Mouse (Mus musculus): ENCODE data around the gene Rap1gap. TPM values are rescaled to one million over a fixed set of nuclear protein-coding genes. Genes with fewer than 3 reads are reported as not detected.

Gene Rap1gap
- polyA plus RNA-seq, 1 experiment from 2014 or later: 119 TPM

GRCm38 (mm10) chr4:137666283-137666957, 1.9 kb downstream of the Rap1gap start:
- H3K27ac ChIP-seq (ENCODE audit: low read depth, low read length): no peak overlapping the region; the same call in 1 of the 2 replicates
- H3K4me2 ChIP-seq (ENCODE audit: low read length): peak overlapping the region; percentile 90
- 46% methylated on average over 5 of the region's 5 CpGs for WGBS
- 0 out of 2 replicates have a peak overlapping the region, but pooled peaks have one; percentile 48 for H3K9ac ChIP-seq (ENCODE audit: low read depth, low read length)
- H3K4me1 ChIP-seq (ENCODE audit: control insufficient read depth, insufficient read depth, low read depth, low read length): peaks cover 41% of the 10 kb centered on the region
- no peak for ATAC-seq
- no peaks in the 10 kb centered on the region for H3K36me3 ChIP-seq (ENCODE audit: control insufficient read depth, insufficient read depth, low read length)
- H3K4me3 ChIP-seq (ENCODE audit: low read length): no peak overlapping the region
- no peaks in the 10 kb centered on the region for H3K9me3 ChIP-seq (ENCODE audit: control insufficient read depth, low read length)
- no peaks in the 10 kb centered on the region for H3K27me3 ChIP-seq (replicated peaks; ENCODE audit: control insufficient read depth, insufficient read depth, low read length)

- no peak for ATAC-seq
- WGBS: 65% methylated on average over 8 of the region's 8 CpGs
Measured at GRCm38 (mm10) chr4:137666958-137667345, 2.4 kb downstream of the Rap1gap start.

GRCm38 (mm10) chr4:137667747-137668146, 3.2 kb downstream of the Rap1gap start:
- Histone ChIP-seq H3K9ac (ENCODE audit: low read depth, low read length) (no peak overlapping the region), H3K27me3 (replicated peaks; ENCODE audit: control insufficient read depth, insufficient read depth, low read length) (no peaks in the 10 kb centered on the region), H3K4me1 (ENCODE audit: control insufficient read depth, insufficient read depth, low read depth, low read length) (peaks cover 38% of the 10 kb centered on the region), H3K27ac (ENCODE audit: low read depth, low read length) (peak overlapping the region; percentile 63; the same call in 1 of the 2 replicates), H3K4me3 (ENCODE audit: low read length) (no peak overlapping the region), H3K36me3 (ENCODE audit: control insufficient read depth, insufficient read depth, low read length) (no peaks in the 10 kb centered on the region), H3K4me2 (ENCODE audit: low read length) (peak overlapping the region; percentile 90; the same call in 1 of the 2 replicates), H3K9me3 (ENCODE audit: control insufficient read depth, low read length) (no peaks in the 10 kb centered on the region)
- WGBS: 36% methylated on average over 5 of the region's 5 CpGs
- ATAC-seq: peak; percentile 12; the same call in 1 of the 2 replicates

More at GRCm38 (mm10) chr4:137666958-137667345, 2.4 kb downstream of the Rap1gap start:
- H3K36me3 ChIP-seq (ENCODE audit: control insufficient read depth, insufficient read depth, low read length): no peaks in the 10 kb centered on the region
- H3K4me1 ChIP-seq (ENCODE audit: control insufficient read depth, insufficient read depth, low read depth, low read length): peaks cover 38% of the 10 kb centered on the region
- no peaks in the 10 kb centered on the region for H3K27me3 ChIP-seq (replicated peaks; ENCODE audit: control insufficient read depth, insufficient read depth, low read length)
- H3K4me3 ChIP-seq (ENCODE audit: low read length): 0 out of 2 replicates have a peak overlapping the region, but pooled peaks have one; percentile 5
- peak overlapping the region; percentile 48; the same call in 1 of the 2 replicates for H3K9ac ChIP-seq (ENCODE audit: low read depth, low read length)
- no peaks in the 10 kb centered on the region for H3K9me3 ChIP-seq (ENCODE audit: control insufficient read depth, low read length)
- peak overlapping the region; percentile 16; the same call in 1 of the 2 replicates for H3K27ac ChIP-seq (ENCODE audit: low read depth, low read length)
- H3K4me2 ChIP-seq (ENCODE audit: low read length): peak overlapping the region; percentile 90

GRCm38 (mm10) chr4:137671711-137672500, 7.4 kb downstream of the Rap1gap start:
- no peak overlapping the region for H3K4me3 ChIP-seq (ENCODE audit: low read length)
- no peak overlapping the region for H3K27ac ChIP-seq (ENCODE audit: low read depth, low read length)
- ATAC-seq: no peak
- no peaks in the 10 kb centered on the region for H3K36me3 ChIP-seq (ENCODE audit: control insufficient read depth, insufficient read depth, low read length)
- H3K4me1 ChIP-seq (ENCODE audit: control insufficient read depth, insufficient read depth, low read depth, low read length): peaks cover 26% of the 10 kb centered on the region
- H3K27me3 ChIP-seq (replicated peaks; ENCODE audit: control insufficient read depth, insufficient read depth, low read length): no peaks in the 10 kb centered on the region
- H3K9me3 ChIP-seq (ENCODE audit: control insufficient read depth, low read length): no peaks in the 10 kb centered on the region
- H3K9ac ChIP-seq (ENCODE audit: low read depth, low read length): no peak overlapping the region
- 70% methylated on average over 13 of the region's 13 CpGs for WGBS
- no peak overlapping the region for H3K4me2 ChIP-seq (ENCODE audit: low read length)

GRCm38 (mm10) chr4:137675566-137675965, 11.0 kb downstream of the Rap1gap start:
- Histone ChIP-seq H3K27me3 (replicated peaks; ENCODE audit: control insufficient read depth, insufficient read depth, low read length) (no peaks in the 10 kb centered on the region), H3K27ac (ENCODE audit: low read depth, low read length) (no peak overlapping the region), H3K36me3 (ENCODE audit: control insufficient read depth, insufficient read depth, low read length) (no peaks in the 10 kb centered on the region), H3K9me3 (ENCODE audit: control insufficient read depth, low read length) (no peaks in the 10 kb centered on the region), H3K4me2 (ENCODE audit: low read length) (no peak overlapping the region), H3K9ac (ENCODE audit: low read depth, low read length) (no peak overlapping the region), H3K4me3 (ENCODE audit: low read length) (no peak overlapping the region), H3K4me1 (ENCODE audit: control insufficient read depth, insufficient read depth, low read depth, low read length) (peaks cover 18% of the 10 kb centered on the region)
- ATAC-seq: no peak
- 44% methylated on average over 7 of the region's 7 CpGs for WGBS

GRCm38 (mm10) chr4:137676057-137676456, 11.5 kb downstream of the Rap1gap start:
- ATAC-seq: no peak
- H3K36me3 ChIP-seq (ENCODE audit: control insufficient read depth, insufficient read depth, low read length): no peaks in the 10 kb centered on the region
- H3K27me3 ChIP-seq (replicated peaks; ENCODE audit: control insufficient read depth, insufficient read depth, low read length): no peaks in the 10 kb centered on the region
- no peak overlapping the region for H3K4me2 ChIP-seq (ENCODE audit: low read length)
- WGBS: 6% methylated on average over 11 of the region's 11 CpGs
- H3K4me3 ChIP-seq (ENCODE audit: low read length): no peak overlapping the region
- H3K4me1 ChIP-seq (ENCODE audit: control insufficient read depth, insufficient read depth, low read depth, low read length): peaks cover 23% of the 10 kb centered on the region
- no peak overlapping the region for H3K9ac ChIP-seq (ENCODE audit: low read depth, low read length)
- H3K9me3 ChIP-seq (ENCODE audit: control insufficient read depth, low read length): no peaks in the 10 kb centered on the region
- no peak overlapping the region; the same call in 1 of the 2 replicates for H3K27ac ChIP-seq (ENCODE audit: low read depth, low read length)

- Histone ChIP-seq H3K36me3 (ENCODE audit: control insufficient read depth, insufficient read depth, low read length) (no peaks in the 10 kb centered on the region), H3K4me1 (ENCODE audit: control insufficient read depth, insufficient read depth, low read depth, low read length) (peaks cover 32% of the 10 kb centered on the region), H3K4me2 (ENCODE audit: low read length) (no peak overlapping the region), H3K9ac (ENCODE audit: low read depth, low read length) (no peak overlapping the region), H3K27me3 (replicated peaks; ENCODE audit: control insufficient read depth, insufficient read depth, low read length) (no peaks in the 10 kb centered on the region), H3K27ac (ENCODE audit: low read depth, low read length) (peak overlapping the region; percentile 19; the same call in 1 of the 2 replicates), H3K9me3 (ENCODE audit: control insufficient read depth, low read length) (no peaks in the 10 kb centered on the region), H3K4me3 (ENCODE audit: low read length) (no peak overlapping the region)
- no peak for ATAC-seq
- WGBS: 65% methylated on average over 13 of the region's 13 CpGs
Measured at GRCm38 (mm10) chr4:137676700-137677484, 12.4 kb downstream of the Rap1gap start.

- ATAC-seq: no peak
- Histone ChIP-seq H3K9me3 (ENCODE audit: control insufficient read depth, low read length) (no peaks in the 10 kb centered on the region), H3K4me3 (ENCODE audit: low read length) (no peak overlapping the region), H3K4me2 (ENCODE audit: low read length) (no peak overlapping the region), H3K4me1 (ENCODE audit: control insufficient read depth, insufficient read depth, low read depth, low read length) (peaks cover 34% of the 10 kb centered on the region), H3K27ac (ENCODE audit: low read depth, low read length) (no peak overlapping the region), H3K9ac (ENCODE audit: low read depth, low read length) (no peak overlapping the region), H3K36me3 (ENCODE audit: control insufficient read depth, insufficient read depth, low read length) (no peaks in the 10 kb centered on the region), H3K27me3 (replicated peaks; ENCODE audit: control insufficient read depth, insufficient read depth, low read length) (no peaks in the 10 kb centered on the region)
- 75% methylated on average over 5 of the region's 5 CpGs for WGBS
Measured at GRCm38 (mm10) chr4:137677906-137678305, 13.4 kb downstream of the Rap1gap start.
